Mouse (Mus musculus): ENCODE results near the gene Pik3ip1.

Gene Pik3ip1

DNA sequence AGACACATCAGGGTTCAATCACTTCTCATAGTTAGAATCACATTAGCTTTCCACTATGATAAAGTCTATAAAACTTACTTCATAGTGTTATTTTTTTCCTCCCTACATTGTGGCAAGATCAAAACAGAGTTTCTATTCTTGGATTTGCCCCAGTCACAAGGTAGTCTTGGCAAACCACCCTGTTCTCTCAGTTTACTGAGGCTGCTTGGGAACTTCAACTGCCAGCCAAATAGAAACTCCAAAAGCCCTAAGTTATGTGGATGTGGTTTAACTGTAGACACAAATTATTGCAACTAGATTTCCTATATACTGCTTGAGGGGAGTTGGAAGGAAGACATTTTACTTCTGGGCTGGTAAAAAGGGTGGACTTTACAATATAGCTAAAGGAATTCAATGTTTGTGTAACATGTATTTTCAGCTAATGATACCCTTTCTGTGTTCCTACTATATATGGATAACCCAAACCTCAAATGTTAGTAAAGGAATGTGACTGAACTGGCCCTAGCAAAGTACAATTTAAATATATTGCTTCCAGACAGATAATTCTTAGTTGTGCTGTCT is at the start of gene Pik3ip1:
Gene Pik3ip1, plus strand, starts transcription at position 511 of the 561 bp plus-strand sequence.
- no peak for DNase-seq (ENCODE audit: low spot score in 2 of 2)

GRCm38 (mm10) chr11:3282887-3283286 is 47.3 kb upstream of the Pik3ip1 start:
- DNase-seq (ENCODE audit: low spot score in 2 of 2): no peak

DNA sequence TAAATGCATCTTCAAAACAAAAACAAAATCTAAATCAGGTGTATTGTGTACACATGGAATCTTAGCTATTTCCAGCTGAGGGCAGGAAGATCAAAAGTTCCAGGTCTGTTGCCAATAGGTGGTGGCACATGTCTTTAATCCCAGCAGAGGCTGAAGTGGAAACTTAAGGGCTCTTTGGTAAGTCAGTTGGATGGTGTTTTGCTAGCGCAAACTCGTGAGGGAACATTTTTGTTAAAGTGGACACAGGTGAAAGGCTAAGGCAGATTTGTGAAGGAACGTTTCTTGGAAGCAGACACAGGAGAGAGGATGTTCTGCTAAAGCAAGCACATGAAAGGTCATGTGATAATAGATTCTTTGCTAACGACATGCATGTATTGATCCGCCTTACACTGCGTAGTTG is 46.6 kb upstream of the Pik3ip1 start:
- no peak for DNase-seq (ENCODE audit: low spot score in 2 of 2)

- no peak for DNase-seq (ENCODE audit: low spot score in 2 of 2)
These were observed 44.3 kb upstream of the Pik3ip1 start for GRCm38 (mm10) chr11:3285940-3286339.

DNA sequence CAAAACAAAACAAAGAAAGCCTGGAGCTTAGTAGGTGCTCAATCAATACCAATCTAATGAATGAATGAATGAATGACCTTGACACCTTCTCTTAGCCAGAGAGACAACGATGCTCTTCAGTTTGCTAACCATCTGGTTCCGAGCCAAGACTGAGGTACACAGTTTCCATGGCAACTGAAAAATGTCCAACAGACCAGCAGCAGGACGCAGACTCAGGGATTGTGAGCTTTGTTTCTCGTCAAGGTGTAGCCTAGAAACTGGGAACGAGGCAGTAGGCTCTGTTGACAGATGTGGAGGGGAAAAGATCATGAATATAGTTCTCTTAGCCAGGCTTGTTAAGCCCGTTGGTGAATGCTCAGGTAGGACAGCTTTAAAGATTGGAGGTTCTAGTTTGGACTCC is 43.1 kb upstream of the Pik3ip1 start:
- no peak for DNase-seq (ENCODE audit: low spot score in 2 of 2)

GRCm38 (mm10) chr11:3287921-3288320 is 42.3 kb upstream of the Pik3ip1 start:
- no peak for DNase-seq (ENCODE audit: low spot score in 2 of 2)

GRCm38 (mm10) chr11:3288521-3289301 is 41.5 kb upstream of the Pik3ip1 start, which contains the start of gene Patz1:
Gene Patz1, plus strand, starts transcription at chr11:3288874.
- DNase-seq (ENCODE audit: low spot score in 2 of 2): peak; percentile 49 to 62

- DNase-seq (ENCODE audit: low spot score in 2 of 2): peak; percentile 56 to 68
These were observed 40.8 kb upstream of the Pik3ip1 start for GRCm38 (mm10) chr11:3289302-3289802.

GRCm38 (mm10) chr11:3289803-3290639 is 40.2 kb upstream of the Pik3ip1 start:
- DNase-seq (ENCODE audit: low spot score in 2 of 2): peak; percentile 76 to 84

GRCm38 (mm10) chr11:3290640-3291310 is 39.4 kb upstream of the Pik3ip1 start:
- peak; percentile 65 to 70 for DNase-seq (ENCODE audit: low spot score in 2 of 2)

DNA sequence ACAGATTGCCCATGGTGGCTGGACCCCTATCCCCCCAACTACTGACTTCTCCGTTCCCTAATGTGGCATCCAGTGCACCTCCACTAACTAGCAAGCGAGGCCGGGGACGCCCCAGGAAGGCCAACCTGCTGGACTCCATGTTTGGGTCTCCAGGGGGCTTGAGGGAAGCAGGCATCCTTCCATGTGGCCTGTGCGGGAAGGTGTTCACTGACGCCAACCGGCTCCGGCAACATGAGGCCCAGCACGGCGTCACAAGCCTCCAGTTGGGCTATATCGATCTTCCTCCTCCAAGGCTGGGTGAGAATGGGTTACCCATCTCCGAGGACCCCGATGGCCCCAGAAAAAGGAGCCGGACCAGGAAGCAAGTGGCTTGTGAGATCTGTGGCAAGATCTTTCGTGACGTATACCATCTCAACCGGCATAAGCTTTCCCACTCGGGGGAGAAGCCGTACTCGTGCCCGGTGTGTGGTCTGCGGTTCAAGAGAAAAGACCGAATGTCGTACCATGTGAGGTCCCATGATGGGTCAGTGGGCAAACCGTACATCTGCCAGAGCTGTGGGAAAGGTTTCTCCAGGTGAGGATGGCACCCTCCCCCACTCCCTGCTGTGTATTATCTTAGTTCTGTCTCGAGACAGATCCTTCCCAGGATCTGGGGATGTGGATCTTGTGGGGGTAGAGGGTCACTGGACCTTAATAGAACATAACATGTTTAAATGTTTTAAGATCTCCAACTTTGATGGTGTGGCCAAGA is 38.7 kb upstream of the Pik3ip1 start:
- DNase-seq (ENCODE audit: low spot score in 2 of 2): peak in 1 of 2 experiments; percentile 39

DNA sequence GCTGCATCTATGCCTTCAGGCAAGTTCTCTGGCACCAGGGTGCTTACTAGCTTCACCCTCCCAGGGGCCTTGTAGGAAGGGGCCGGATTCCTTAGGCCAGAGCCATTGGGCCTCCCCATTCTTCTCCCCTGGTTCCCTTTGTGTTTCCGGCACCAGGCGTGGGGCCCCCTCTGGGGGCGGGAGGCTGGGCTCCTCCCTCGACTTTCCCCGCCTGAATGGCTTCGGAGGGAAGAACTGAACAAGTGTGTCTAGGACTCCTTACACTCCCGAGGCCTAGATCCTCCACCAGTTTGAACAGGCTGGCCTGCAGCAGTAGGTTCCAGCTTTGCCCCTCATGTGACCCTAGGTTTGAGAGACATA is 38.2 kb upstream of the Pik3ip1 start:
- peak in 1 of 2 experiments; percentile 31 for DNase-seq (ENCODE audit: low spot score in 2 of 2)

- no peak for DNase-seq (ENCODE audit: low spot score in 2 of 2)
These were observed 37.4 kb upstream of the Pik3ip1 start for GRCm38 (mm10) chr11:3292711-3293249.

- no peak for DNase-seq (ENCODE audit: low spot score in 2 of 2)
These were observed 36.8 kb upstream of the Pik3ip1 start for GRCm38 (mm10) chr11:3293361-3293760.

- DNase-seq (ENCODE audit: low spot score in 2 of 2): no peak
These were observed 35.6 kb upstream of the Pik3ip1 start for GRCm38 (mm10) chr11:3294641-3295040.

- no peak for DNase-seq (ENCODE audit: low spot score in 2 of 2)
These were observed 34.1 kb upstream of the Pik3ip1 start for GRCm38 (mm10) chr11:3296056-3296455.

DNA sequence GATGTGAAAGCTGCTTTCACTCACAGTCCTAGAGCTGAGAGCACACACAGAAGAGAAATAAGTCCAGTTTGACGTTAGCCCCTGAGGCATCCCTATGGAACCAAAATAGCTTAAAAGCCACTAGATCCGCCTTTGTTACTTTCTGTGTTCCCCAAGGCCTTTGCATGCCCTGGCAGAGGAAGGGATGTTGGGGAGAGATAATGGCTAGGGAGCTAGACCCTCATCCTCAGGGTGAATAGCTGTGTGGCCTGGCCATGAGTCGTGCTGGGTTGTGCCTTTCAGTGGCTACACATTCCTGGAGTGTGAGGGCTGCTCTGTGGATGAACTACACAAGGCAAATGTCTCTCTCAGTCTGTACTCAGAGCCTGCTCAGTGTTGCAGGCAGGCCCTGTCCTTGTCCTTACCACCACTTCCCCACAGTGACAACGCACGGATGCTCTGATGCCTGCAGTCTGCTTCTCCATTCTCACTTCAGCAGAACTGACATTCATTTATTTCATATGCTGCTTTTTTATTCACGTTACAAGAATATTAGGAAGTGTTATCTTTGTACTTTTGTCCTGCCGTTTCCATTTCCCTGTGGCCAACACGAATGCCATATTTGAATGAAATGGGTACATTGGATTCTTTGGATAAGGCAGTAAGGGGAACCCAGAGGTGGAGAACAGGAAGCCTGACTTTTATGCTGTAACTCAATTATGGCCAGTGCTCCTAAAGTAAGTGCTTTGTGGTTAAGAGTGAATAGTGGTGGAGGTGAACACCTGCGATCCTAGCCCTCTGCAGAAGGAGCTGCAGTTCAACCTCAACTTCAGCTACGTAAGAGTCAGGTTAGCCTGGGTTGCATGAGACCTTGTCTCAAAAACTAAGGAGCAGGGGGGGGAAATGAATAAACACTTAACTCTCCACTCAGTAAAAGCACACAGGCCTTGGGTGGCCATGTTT is 32.1 kb upstream of the Pik3ip1 start:
- DNase-seq (ENCODE audit: low spot score in 2 of 2): no peak

- no peak for DNase-seq (ENCODE audit: low spot score in 2 of 2)
These were observed 31.4 kb upstream of the Pik3ip1 start for GRCm38 (mm10) chr11:3298813-3299185.

DNA sequence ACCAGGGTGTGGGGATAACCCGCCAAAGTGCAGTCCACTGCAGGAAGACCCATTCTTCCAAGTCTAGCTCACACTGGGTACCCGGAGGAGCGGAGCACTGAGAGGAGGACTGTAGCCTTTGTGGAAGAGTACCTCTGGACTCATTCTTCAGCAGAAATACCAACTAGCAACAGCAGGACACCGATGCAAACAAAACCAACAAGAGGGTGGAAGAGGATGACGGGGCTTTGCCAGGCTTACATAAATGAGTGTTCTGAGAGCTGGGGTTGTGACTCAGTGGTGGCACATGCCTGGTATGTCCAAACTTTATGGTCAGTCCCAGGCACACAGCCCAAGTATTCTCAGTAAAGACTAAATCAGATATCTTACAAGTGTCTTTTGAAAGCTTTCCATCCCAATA is 29.1 kb upstream of the Pik3ip1 start:
- DNase-seq (ENCODE audit: low spot score in 2 of 2): no peak

GRCm38 (mm10) chr11:3302385-3302784 is 27.8 kb upstream of the Pik3ip1 start:
- peak; percentile 50 to 51 for DNase-seq (ENCODE audit: low spot score in 2 of 2)
